Mouse (Mus musculus): ENCODE measurements around the gene Tbc1d10a. TPM values are rescaled to one million over a fixed set of nuclear protein-coding genes. Genes with fewer than 3 reads are reported as not detected.

Tbc1d10a gene
- total and polyA plus RNA-seq, 2 experiments from 2014 or later = 33.1 to 42.0 TPM

DNA sequence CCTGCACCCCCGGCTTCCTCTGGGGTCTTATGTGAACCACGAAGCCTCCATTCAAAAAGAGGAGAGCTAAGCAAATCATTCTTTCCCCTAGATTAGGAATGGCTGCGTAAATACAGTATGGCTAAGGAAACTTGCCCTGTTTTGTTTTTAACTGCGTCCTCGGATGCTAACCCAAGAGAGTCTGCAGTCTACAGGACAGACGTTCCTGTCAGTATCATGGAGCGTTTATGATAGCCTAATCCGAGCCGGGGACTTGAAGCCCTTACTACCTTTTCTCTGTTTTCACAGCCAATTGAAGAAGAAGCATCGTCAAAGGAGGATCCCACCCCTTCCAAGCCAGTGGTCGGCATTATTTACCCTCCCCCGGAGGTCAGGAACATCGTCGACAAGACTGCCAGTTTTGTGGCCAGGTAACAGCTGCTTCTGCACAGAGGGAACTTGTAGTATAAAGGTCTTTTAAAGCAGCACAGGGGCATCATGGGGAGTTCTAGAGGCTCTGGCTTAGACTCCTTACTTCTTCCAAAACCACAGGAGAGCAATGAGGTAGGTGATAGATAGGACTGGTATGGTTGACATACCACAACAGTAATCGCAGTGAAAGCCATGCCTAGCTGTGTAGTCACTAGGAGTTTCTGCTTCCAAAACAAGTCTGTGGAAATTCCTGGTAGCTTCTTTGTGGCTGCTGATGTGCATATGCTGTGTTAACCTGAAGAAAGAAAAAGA, 25.7 kb upstream of the Tbc1d10a start:
- Histone ChIP-seq H3K9ac (peak overlapping the region; percentile 91), H3K27me3 (ENCODE audit: insufficient read depth, low read length) (no peaks in the 10 kb centered on the region), H3K27ac (ENCODE audit: low read depth, low read length) (peak overlapping the region; percentile 97), H3K4me1 (ENCODE audit: insufficient read depth) (peaks cover 23% of the 10 kb centered on the region), H3K4me3 (ENCODE audit: low read depth, low read length) (peak overlapping the region; percentile 84), H3K36me3 (ENCODE audit: insufficient read depth) (peaks cover 44% of the 10 kb centered on the region), H3K9me3 (ENCODE audit: low read length) (no peaks in the 10 kb centered on the region), H3K4me2 (ENCODE audit: low read depth) (peak overlapping the region; percentile 84)
- no peak for DNase-seq
- WGBS = 8% methylated on average over 15 of the region's 15 CpGs
- TF ChIP-seq CTCF (IDR thresholded peaks at IDR 0.05; ENCODE audit: low read depth) = no peak
- no peak for ATAC-seq

DNA sequence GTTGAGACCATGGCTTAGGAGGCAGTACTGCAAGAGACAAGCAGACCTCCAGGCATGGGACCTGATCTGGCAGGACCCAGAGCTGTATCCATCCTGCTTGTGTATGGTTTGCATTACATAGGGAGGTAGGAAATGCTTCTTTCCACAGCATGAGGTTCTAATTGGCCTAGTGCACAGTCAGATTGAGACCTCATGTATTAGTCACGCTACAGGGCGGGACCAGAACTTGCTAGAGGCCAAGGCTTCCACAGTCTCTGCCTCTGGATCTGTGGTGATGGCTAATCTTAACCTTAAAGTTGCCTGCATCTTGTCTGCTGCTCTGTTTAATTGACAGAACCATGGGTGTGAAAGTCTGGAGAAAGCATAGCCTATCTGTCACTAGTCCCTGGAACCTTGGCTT, 21.9 kb upstream of the Tbc1d10a start:
- Histone ChIP-seq H3K4me3 (ENCODE audit: low read depth, low read length) (no peak overlapping the region), H3K27me3 (ENCODE audit: insufficient read depth, low read length) (no peaks in the 10 kb centered on the region), H3K4me2 (ENCODE audit: low read depth) (no peak overlapping the region), H3K9me3 (ENCODE audit: low read length) (no peaks in the 10 kb centered on the region), H3K9ac (0 out of 2 replicates have a peak overlapping the region, but pooled peaks have one; percentile 3), H3K4me1 (ENCODE audit: insufficient read depth) (peaks cover 17% of the 10 kb centered on the region), H3K36me3 (ENCODE audit: insufficient read depth) (peaks cover 78% of the 10 kb centered on the region), H3K27ac (ENCODE audit: low read depth, low read length) (no peak overlapping the region)
- no peak for DNase-seq
- TF ChIP-seq CTCF (IDR thresholded peaks at IDR 0.05; ENCODE audit: low read depth) = no peak
- ATAC-seq = no peak
- WGBS = 98% methylated on average over 2 of the region's 2 CpGs

DNA sequence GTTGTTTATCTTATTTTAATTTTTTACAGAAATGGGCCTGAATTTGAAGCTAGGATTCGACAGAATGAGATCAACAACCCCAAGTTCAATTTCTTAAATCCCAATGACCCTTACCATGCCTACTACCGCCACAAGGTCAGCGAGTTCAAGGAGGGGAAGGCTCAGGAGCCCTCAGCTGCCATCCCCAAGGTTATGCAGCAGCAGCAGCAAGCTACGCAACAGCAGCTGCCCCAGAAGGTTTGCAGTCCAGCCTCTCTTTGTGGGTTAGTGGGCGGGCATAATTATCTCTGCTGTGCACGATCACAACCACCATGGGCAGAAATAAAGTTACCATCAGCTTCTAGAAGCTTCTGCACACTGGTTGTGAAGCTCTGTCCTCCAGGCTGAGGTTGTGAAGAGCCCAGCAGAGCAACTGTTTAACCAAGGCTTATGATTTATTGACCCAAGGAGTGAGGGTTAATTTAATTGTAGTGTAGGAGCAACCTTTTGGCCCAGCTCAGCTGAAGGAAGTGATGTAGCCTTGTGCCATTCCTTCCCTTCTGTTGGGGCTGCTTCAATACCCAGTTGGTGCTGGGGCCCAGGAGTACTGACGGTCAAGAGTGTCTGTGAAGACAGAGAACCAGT, 20.0 kb upstream of the Tbc1d10a start:
- peaks cover 8% of the 10 kb centered on the region; the same call in 1 of the 2 replicates for H3K4me1 ChIP-seq (ENCODE audit: insufficient read depth)
- DNase-seq (no peak), ATAC-seq (no peak)
- no peak overlapping the region for H3K9ac ChIP-seq
- no peak for TF ChIP-seq CTCF (IDR thresholded peaks at IDR 0.05; ENCODE audit: low read depth)
- H3K36me3 ChIP-seq (ENCODE audit: insufficient read depth) = peaks cover 92% of the 10 kb centered on the region
- no peaks in the 10 kb centered on the region for H3K9me3 ChIP-seq (ENCODE audit: low read length)
- H3K4me3 ChIP-seq (ENCODE audit: low read depth, low read length) = no peak overlapping the region
- H3K4me2 ChIP-seq (ENCODE audit: low read depth) = no peak overlapping the region
- no peak overlapping the region for H3K27ac ChIP-seq (ENCODE audit: low read depth, low read length)
- WGBS = 89% methylated on average over 7 of the region's 7 CpGs
- no peaks in the 10 kb centered on the region for H3K27me3 ChIP-seq (ENCODE audit: insufficient read depth, low read length)

- no peaks in the 10 kb centered on the region for H3K9me3 ChIP-seq (ENCODE audit: low read length)
- ATAC-seq (peak; percentile 85), DNase-seq (peak; percentile 46)
- TF ChIP-seq CTCF (IDR thresholded peaks at IDR 0.05; ENCODE audit: low read depth) = no peak
- H3K9ac ChIP-seq = no peak overlapping the region
- H3K4me1 ChIP-seq (ENCODE audit: insufficient read depth) = no peaks in the 10 kb centered on the region
- no peaks in the 10 kb centered on the region for H3K27me3 ChIP-seq (ENCODE audit: insufficient read depth, low read length)
- no peak overlapping the region for H3K4me2 ChIP-seq (ENCODE audit: low read depth)
- no peak overlapping the region for H3K27ac ChIP-seq (ENCODE audit: low read depth, low read length)
- H3K36me3 ChIP-seq (ENCODE audit: insufficient read depth) = peaks cover 97% of the 10 kb centered on the region
- no peak overlapping the region for H3K4me3 ChIP-seq (ENCODE audit: low read depth, low read length)
- WGBS = 79% methylated on average over 5 of the region's 5 CpGs
Observed at GRCm38 (mm10) chr11:4174586-4174985, 12.0 kb upstream of the Tbc1d10a start.

DNA sequence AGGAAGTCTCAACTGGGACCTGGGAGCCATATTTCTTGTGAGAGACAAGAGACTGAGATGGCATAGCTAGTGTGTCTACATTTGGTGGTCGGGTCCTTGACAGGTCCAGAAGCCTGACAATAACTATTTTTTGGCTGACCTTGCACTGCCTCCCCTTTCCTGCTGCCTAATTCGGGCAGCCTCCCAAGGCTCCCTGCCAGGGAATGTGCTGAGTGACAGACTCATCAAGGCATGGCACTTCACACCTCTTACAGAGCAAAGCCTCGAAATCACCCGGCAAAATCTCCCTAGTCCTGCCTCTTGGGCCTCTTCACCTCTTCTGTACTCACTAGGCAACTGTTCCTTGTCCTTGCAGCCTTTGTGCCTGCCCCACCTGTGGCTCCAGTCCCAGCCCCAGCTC, 8.9 kb upstream of the Tbc1d10a start:
- 67% methylated on average over 4 of the region's 4 CpGs for WGBS

DNA sequence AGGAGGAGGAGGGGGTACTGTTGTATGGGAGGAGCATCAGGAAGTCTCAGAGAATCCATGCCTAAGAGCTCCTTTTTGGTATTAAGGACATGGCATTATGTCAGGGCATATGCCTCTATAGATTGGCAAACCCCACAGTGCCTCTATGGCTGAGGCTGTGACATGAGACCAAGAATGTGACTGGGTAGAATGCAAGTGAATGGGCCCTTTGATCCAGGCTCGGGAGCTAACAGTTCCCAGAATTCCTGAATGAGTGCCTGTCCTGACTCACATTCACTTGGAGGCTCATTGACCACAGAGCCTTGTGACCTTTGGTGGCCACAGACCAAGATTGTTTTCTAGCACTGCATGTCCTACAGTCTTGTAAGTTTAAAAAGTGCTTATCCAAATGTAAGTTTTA, 4.5 kb upstream of the Tbc1d10a start:
- no peak overlapping the region for H3K27ac ChIP-seq (ENCODE audit: low read depth, low read length)
- no peak for TF ChIP-seq CTCF (IDR thresholded peaks at IDR 0.05; ENCODE audit: low read depth)
- H3K4me2 ChIP-seq (ENCODE audit: low read depth) = no peak overlapping the region
- ATAC-seq = no peak
- H3K27me3 ChIP-seq (ENCODE audit: insufficient read depth, low read length) = no peaks in the 10 kb centered on the region
- H3K4me3 ChIP-seq (ENCODE audit: low read depth, low read length) = no peak overlapping the region
- no peak for DNase-seq
- no peaks in the 10 kb centered on the region for H3K9me3 ChIP-seq (ENCODE audit: low read length)
- no peaks in the 10 kb centered on the region for H3K4me1 ChIP-seq (ENCODE audit: insufficient read depth)
- WGBS = 3% methylated on average over 1 of the region's 1 CpGs
- H3K36me3 ChIP-seq (ENCODE audit: insufficient read depth) = peaks cover 62% of the 10 kb centered on the region
- H3K9ac ChIP-seq = no peak overlapping the region

More for the DNA sequence above, 8.9 kb upstream of the Tbc1d10a start:
- Histone ChIP-seq H3K27ac (ENCODE audit: low read depth, low read length) (no peak overlapping the region), H3K4me3 (ENCODE audit: low read depth, low read length) (no peak overlapping the region), H3K27me3 (ENCODE audit: insufficient read depth, low read length) (no peaks in the 10 kb centered on the region), H3K9me3 (ENCODE audit: low read length) (no peaks in the 10 kb centered on the region), H3K9ac (no peak overlapping the region), H3K4me2 (ENCODE audit: low read depth) (no peak overlapping the region), H3K4me1 (ENCODE audit: insufficient read depth) (no peaks in the 10 kb centered on the region), H3K36me3 (ENCODE audit: insufficient read depth) (peaks cover 97% of the 10 kb centered on the region)
- TF ChIP-seq CTCF (IDR thresholded peaks at IDR 0.05; ENCODE audit: low read depth) = no peak
- ATAC-seq (no peak), DNase-seq (no peak)

GRCm38 (mm10) chr11:4183511-4183910, 3.1 kb upstream of the Tbc1d10a start:
- peak; percentile 36 for DNase-seq
- Histone ChIP-seq H3K27ac (ENCODE audit: low read depth, low read length) (0 out of 2 replicates have a peak overlapping the region, but pooled peaks have one; percentile 9), H3K4me3 (ENCODE audit: low read depth, low read length) (no peak overlapping the region), H3K4me1 (ENCODE audit: insufficient read depth) (peaks cover 7% of the 10 kb centered on the region; the same call in 1 of the 2 replicates), H3K4me2 (ENCODE audit: low read depth) (no peak overlapping the region), H3K27me3 (ENCODE audit: insufficient read depth, low read length) (no peaks in the 10 kb centered on the region), H3K36me3 (ENCODE audit: insufficient read depth) (peaks cover 49% of the 10 kb centered on the region), H3K9ac (no peak overlapping the region), H3K9me3 (ENCODE audit: low read length) (no peaks in the 10 kb centered on the region)
- no peak for TF ChIP-seq CTCF (IDR thresholded peaks at IDR 0.05; ENCODE audit: low read depth)
- ATAC-seq = no peak

Data from forebrain, postnatal 0 days (tissue).